Mouse (Mus musculus): Measurements from ENCODE around the gene Naa11.

DNA sequence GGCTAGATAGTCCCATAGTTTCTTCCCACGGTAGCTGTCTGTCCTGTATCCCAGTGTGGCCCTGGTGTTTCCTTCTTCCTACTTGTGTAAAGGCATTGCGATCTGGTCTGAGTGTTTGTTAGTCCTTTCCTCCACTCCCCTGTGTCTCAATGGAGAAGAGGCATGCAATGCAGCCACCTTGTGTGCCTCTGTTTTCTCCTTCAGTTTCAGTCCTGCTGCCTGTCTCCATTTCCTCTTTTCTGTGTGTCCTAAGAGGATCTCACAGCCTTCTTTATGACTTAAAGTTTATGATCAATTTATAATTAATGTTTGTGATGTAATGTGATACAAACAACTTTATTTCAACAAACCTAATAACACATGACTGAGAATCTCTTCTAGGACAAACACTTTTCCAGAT lies 29.5 kb upstream of the Naa11 start:
- no peak for TF ChIP-seq POLR2A (IDR thresholded peaks at IDR 0.05; ENCODE audit: borderline replicate concordance, low read depth, low read length)
- TF ChIP-seq CTCF (IDR thresholded peaks at IDR 0.05; ENCODE audit: low read depth, low read length) = no peak

Data from bone marrow macrophage, adult 2 months (primary cell).